Mouse (Mus musculus): Measurements from ENCODE around the gene Tdrd5. TPM values are rescaled to one million over a fixed set of nuclear protein-coding genes. Genes with fewer than 3 reads are reported as not detected.
A peak's percentile ranks its signal among the peaks of the same experiment; 100 is the strongest.
"Not testable (repeated sequence)": the region's sequence is repeated elsewhere in the genome, so short reads cannot be mapped to it uniquely, and the experiment has no call there.

Gene Tdrd5
- total RNA-seq (2021): 1 to 10 TPM; 2.1 to 2.6 TPM
- long read RNA-seq, experiment 1, partial matches to known transcripts: 0 of 2 reads
- long read RNA-seq, experiment 1, other reads (novel, unspliced or antisense): 2 of 2 reads
- long read RNA-seq, experiment 2, partial matches to known transcripts: 0 of 1 reads
- long read RNA-seq, experiment 2, other reads (novel, unspliced or antisense): 0 of 1 reads

DNA sequence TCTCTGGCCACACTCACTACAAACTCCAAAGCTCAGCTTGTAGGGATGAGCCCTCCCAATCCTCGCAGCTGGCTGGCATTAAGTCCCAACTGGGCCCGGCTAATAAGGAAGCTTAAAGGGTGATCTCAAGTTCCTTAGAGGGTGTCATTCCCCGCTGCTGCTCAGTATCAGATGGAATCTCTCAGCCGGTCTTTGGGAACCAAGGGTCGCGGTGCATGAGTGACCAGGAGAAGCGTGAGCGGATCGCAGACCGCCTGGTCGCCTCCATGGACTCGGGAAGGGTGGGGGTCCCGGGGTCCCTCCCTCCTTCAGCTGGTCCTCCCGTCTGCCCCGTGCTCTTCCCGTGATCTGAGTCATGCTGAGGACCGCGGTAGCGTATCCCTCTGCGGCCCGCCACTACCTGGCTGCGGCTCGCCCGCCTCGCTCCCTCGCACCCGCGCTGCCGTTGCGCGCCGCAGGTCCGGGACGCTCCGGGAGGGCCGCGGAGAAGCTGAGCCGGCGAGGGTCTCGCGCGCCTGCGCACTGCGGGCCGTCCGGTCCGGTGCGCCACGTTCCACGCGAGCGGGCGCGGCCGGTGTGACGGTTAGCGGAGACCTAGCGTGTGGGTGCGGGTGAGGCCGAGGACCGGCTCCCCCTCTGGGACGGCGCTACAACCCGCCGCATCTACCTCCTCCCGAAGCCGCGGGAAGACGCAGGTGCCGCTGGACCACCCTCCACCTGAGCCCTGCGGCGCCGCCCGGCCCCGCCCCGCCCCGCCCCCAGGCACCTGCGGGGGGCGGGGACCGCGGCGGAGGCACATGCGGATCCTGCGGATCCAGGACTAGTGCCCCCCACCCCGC is at the start of gene Tdrd5:
TSS of gene Tdrd5 (minus strand) at position 754 of the 839 bp plus-strand sequence.
- DNase-seq (ENCODE audit: low spot score in 2 of 2): peak; percentile 34 to 56
- intact Hi-C loops (cut with DNase I): no loop called here

DNA sequence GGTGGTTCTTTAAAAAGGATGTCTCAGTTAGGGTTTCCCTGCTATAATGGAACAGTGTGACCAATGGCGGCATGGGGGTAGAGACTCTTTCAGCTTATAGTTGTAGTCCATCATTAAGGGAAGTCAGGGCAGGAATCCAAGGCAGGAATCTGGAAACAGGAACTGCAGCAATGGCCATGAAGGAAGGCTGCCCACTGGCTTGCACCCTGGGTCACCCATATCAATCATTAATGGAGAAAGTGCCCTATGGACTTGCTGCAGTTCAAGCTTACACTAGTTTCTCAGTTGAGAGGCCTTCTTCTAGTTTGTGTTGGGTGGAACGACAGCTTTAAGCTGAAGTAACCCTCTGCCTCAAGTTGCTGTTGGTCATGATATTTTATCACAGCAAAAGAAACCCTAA is 49.0 kb upstream of the Tdrd5 start:
- intact Hi-C loops (cut with DNase I): no loop called here
- DNase-seq (ENCODE audit: low spot score in 2 of 2): no peak

DNA sequence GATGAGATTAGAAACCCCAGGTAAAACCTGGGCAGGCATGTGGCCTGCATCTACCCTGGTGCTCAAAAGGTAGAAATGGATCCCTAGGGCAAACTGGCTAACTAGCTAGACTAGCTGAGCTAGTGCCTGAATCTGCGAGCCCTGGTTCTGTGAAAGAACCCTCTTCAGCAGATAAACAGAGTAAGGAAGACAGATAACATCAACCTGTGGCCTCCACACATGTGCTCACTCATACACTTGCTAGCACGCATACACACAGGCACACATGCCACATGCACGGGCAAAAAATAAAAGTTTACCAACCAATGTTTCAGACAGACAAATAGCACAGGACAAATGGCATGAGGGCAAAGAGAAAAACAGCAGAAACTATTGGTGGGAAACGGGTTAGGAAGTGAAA is 47.0 kb upstream of the Tdrd5 start:
- intact Hi-C loops (cut with DNase I): no loop called here
- DNase-seq (ENCODE audit: low spot score in 2 of 2): no peak

DNA sequence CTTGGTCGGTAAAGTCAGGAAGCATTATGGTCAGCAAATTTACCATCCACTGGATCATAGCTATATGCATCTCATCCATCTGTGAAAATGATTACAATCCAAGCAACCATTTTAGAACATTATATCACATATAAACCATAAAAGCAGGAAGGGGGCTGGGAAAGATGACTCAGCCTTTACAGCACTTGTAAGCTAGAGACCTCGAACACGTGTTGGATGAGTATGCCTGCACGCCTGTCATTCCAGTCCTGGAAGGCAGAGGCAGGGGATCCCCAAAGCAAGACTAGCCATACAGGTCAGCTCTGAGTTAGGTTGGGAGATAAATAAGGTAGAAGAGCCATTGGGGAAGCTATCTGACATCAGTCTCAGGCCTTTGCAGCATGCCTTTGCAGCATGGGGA is 45.6 kb upstream of the Tdrd5 start:
- intact Hi-C loops (cut with DNase I): no loop called here
- DNase-seq (ENCODE audit: low spot score in 2 of 2): peak in 1 of 2 experiments; percentile 19

DNA sequence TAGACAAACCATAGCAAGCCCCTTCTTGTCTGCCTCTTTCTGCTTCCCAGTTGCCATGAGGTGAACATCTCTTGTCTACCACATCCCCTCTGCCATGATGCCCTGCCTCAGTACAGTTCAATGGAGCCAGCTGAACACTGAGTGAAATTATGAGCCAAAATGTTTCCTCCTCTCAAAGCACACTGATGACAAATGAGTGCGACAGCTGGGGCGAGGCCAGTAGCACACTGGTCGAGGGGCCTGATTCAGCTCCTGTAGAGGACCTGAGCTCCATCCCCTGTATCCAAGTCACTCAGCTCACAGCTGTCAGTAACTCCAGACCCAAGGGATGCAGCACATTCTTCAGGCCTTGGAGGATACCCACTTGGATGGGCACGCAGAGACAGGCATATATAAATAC is 42.2 kb upstream of the Tdrd5 start:
- DNase-seq (ENCODE audit: low spot score in 2 of 2): no peak
- intact Hi-C loops (cut with DNase I): no loop called here

DNA sequence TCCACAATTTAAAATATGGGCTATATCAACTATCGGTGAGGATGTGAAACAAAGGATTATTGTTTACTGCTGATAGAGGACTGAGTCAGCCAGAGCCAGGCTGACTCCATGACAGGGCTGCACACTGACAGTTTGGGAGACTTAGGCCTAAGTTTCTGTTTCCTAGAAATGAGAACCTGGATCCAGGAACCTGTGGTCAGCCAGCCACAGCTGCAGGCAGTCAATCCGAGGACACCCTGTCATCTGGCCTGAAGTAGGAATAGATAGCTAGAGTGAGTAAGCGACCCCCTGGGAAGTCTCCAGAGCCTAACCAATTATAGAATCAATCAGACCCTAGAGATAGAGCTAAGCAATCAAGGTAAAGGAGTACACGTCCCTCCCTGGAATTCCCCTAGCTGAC is 41.0 kb upstream of the Tdrd5 start:
- intact Hi-C loops (cut with DNase I): no loop called here
- no peak for DNase-seq (ENCODE audit: low spot score in 2 of 2)

DNA sequence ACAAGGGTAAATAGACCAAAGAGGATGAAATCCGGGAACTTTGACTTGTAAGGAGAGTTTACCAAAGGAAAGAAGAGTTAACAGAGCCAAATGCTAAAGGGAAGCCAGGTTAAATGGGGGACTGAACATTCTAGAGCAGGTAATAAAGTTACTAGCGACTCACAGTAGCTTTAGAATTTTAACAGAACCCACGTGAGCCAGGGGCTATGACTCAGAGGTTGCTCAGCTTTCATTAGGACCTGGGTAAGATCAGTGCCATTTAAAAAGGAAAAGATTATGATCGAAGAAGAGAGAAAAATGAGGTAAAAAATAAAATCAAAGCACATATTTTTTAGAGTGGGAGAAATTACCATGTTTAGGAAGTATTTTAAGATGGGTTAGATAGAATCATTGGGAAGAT is 37.4 kb upstream of the Tdrd5 start:
- intact Hi-C loops (cut with DNase I): no loop called here
- DNase-seq (ENCODE audit: low spot score in 2 of 2): no peak

DNA sequence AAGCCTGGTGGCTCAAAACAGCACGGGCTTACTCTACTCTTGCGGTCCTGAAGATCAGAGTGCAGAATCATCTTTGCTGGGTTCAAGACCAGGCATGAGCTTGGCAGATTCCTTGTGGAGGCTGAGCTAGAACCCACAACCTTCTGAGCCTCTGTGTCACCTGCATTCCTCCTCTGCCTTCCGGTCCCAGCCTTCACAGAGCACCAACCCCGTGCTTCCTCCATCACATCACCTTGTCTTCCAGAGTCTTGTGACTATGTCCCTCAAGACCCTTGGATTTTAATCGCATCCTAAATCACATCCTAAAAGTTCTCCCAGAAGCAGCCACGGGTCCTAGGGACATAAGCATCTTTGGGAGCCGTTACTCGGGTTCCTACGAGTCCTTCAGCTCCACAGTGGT is 19.7 kb upstream of the Tdrd5 start:
- intact Hi-C loops (cut with DNase I): no loop called here
- DNase-seq (ENCODE audit: low spot score in 2 of 2): no peak

DNA sequence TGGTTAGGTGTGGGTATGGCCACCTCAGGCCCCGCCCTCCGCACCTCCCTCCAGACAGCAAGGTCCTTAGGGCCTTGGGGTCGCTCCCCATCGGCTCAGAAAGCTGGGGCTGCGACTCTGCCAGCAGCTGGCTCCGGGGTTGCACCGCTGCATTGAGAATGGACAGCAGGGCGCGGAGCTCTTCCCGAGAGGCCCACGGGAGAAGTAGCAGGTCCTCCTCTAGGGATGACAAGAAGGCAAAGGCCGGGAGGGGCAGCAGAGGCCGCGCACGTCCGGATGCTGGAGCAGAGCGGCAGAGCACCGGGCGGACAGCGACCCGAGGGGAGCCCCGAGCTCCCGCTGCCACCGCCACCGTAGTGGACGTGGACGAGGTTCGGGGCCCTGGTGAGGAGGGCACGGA is 7.2 kb upstream of the Tdrd5 start, which contains the start of gene Nphs2:
TSS of gene Nphs2 (plus strand) at position 98 of the 400 bp plus-strand sequence.
- intact Hi-C loops (cut with DNase I): no loop called here
- no peak for DNase-seq (ENCODE audit: low spot score in 2 of 2)

DNA sequence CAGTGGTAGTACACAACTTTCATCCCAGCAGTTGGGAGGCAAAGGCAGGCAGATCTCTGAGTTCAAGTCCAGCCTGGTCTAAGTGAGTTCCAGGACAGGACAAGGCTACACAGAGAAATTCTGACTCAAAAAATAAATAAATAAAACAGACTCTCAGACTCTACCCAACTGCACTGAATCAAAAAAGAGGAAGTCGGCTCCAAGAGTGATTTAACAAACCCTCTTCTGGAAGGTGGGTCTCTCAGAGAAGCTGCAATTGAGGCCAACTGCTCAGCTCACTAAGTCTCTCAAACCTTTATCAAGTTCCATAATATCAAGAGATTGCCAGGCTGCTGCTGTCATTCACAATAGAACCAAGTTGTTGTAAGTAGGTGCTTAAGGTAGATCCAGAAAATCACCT is 5.1 kb upstream of the Tdrd5 start:
- no peak for DNase-seq (ENCODE audit: low spot score in 2 of 2)
- intact Hi-C loops (cut with DNase I): no loop called here

DNA sequence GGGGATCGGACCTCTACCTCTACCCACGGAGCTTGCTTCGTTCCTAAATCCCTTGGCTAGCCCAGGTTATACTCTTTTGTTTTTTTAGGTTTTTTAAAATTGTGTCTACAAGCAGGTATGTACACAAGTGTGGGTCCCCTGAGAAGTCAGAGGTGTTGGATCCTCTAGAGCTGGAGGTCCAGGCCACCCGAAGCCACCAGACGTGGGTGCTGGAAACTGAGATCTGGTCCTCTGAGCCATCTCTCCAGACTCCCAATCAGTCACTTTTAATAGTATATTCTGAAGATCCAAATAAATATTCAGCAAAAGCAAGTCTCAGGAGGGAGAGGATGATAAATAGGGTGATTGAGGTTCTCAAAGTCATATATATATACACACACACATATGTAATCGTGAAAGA is 13.4 kb downstream of the Tdrd5 start:
- intact Hi-C loops (cut with DNase I): no loop called here
- DNase-seq (ENCODE audit: low spot score in 2 of 2): no peak

DNA sequence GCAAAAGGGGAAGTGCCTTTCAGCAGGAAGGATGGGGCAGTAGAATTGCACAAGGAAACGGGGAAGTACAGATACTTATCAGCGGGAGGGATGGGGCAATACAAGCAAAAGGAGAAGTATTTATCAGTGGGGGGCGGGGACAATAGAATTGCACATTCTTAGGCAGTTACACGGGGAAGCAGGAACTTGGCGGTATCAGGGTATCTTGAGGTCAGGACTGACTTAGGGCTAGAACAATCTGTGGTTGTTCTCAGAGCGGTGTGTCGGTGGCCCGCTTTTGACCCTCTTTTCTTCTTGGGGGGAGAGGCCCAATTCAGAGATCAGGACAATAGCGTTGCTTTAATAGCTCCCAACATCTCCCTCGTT is 14.3 kb downstream of the Tdrd5 start:
- intact Hi-C loops (cut with DNase I): not testable (repeated sequence)

DNA sequence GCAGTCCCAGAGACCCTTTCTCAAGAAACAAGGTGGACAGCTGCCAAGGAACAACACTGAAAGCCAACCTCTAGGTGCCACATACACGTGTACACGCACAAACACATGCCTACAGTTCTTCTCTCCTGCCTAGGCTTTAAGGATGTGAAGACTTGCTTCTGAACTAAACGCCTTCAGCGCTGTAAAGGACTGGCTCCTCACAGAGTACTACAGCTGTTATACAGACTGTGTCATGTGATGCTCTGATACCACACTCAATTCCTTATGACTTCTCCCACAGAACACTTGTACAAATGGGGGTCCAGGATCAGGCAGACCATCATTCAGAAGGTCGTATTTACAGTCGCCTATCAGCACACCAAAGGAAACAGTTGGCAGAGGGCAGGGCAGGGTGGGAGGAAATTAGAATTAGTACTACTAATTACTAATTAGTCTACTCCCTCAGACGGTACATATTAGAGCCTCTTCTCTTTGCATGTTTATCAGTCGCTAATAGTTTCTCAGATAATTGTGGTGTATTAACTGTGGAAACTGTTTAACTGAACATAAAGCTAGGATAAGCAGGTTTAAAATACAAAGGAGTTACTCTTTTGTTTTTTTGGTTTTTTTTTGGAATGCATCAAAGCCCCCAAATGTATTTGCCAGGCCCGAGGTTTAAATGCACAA is 14.8 kb downstream of the Tdrd5 start:
- intact Hi-C loops (cut with DNase I): no loop called here
- DNase-seq (ENCODE audit: low spot score in 2 of 2): no peak

More for the DNA sequence above, 14.3 kb downstream of the Tdrd5 start:
- DNase-seq (ENCODE audit: low spot score in 2 of 2): not testable (repeated sequence)

DNA sequence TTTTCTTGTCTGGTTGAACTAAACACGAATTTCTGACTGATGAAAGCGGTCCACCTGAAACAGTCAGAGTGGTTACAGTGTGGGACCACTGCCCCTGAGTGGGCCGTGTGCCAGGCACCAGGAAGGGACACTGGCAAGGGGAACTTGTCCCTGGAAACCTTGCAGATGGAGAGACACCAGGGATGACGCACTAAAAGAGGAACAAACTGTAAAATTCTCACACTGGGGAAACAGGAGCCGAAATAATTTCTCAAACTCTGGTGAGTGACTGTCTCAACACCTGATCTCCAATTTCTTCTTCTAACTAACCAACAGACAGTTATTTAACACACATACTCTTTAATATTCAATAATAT is 17.9 kb downstream of the Tdrd5 start:
- intact Hi-C loops (cut with DNase I): no loop called here
- DNase-seq (ENCODE audit: low spot score in 2 of 2): no peak

DNA sequence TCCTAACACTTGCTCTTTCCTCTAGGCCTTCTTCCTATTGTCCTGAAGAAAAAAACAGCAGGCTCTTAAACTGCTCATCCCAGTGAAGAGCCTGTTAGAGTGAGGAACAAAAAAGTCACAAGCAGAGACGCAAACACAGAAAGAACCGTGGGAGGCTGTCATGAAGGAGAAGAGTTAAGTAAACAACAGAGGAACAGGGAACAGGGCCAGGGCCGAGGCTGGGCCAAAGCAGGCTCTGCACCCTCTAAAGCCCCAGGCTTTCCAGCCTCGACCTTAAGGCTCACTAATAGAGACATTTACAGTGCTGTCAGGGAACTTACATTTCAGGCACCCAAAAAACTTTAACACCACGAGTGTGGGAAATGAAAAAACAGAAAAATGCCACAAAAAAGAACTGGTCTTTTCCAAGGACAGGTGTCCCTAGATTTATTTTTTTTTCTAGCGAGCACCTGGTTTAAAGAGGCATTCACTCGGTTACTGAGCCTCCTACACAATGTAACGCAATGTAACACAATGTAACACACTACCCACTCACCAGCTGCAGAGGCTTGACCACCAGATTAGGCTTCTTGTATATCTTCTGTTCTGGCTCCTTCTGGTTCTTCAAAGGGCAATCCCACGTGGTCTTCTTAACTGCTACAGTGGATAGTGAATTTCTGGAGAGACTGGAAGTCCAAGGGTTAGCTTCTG is 18.5 kb downstream of the Tdrd5 start:
- peak; percentile 35 to 69 for DNase-seq (ENCODE audit: low spot score in 2 of 2)
- intact Hi-C loops (cut with DNase I): no loop called here

DNA sequence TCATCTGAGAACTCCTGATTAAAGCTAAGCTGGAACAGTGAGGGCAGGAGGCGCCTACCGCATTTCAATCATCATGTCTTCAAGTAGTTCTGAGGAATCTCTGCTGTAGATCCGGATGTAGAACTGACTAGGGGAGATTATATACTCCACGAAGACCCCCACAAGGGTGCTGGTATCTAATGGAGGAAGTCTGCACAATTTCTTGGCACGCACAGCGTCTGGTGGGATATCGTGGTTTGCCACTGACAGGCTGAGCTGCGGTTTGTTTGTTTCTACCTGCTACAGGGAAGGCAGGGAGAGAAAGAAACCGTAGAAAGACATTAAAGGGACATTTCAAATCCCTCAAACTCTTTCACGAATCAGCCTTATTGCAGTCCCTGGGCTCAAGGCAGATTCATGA is 19.3 kb downstream of the Tdrd5 start:
- no peak for DNase-seq (ENCODE audit: low spot score in 2 of 2)
- intact Hi-C loops (cut with DNase I): no loop called here

DNA sequence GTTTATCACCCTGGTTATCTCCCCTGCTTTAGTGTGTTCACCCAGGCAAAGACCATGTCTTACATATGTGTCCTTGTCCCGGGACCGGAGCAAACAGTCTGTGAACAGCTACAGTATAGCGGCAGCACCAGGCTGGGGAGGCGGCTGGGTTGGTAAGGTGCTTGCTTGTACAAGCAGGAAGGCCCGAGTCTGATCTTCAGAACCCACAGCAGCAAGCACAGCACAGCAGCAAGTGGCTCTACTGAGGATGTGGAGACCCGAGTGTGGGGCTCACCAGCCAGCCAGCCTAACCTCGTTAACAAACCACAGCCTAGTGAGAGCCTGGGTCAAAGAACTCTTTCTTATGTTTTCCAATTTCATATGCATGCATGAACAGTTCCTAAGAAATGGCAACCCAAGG is 23.3 kb downstream of the Tdrd5 start:
- no peak for DNase-seq (ENCODE audit: low spot score in 2 of 2)
- intact Hi-C loops (cut with DNase I): no loop called here

DNA sequence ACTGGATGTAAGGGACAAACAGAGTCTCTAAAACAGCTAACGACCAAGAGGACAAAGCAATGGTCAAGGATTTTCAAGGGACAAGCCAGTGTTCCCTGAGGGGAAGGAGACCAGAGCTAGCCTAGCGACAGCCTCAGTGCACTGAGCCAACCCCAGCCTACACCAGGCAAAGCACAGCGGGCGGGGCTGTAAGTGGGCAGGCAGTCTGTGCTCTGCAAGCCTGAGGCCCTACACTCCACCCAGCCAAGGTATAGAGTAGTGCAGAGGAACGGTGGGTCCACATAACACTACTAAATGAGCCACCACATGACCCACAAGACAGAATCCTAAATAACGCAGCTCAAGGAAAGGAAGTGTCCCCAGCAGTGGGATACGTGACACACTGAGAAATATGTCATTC is 29.8 kb downstream of the Tdrd5 start:
- intact Hi-C loops (cut with DNase I): no loop called here
- DNase-seq (ENCODE audit: low spot score in 2 of 2): no peak

DNA sequence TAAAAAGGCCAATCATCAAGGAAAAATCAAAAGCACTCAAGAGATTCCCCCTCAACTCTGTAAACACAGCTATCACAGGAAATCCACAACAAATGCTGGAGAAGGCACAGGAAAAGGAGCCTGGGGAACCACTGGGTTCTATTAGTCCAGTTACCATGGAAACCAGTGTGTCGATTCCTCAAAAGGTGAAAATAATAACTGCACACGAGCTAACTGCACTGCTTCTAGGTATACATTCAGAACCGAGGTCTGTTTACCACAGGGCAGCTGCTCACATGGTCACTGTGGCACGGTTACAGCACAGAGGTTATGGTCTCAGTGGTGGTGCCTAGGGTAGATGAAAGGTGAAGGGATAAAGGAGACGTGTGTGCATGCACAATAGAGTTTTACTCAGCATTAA is 31.8 kb downstream of the Tdrd5 start:
- no peak for DNase-seq (ENCODE audit: low spot score in 2 of 2)

DNA sequence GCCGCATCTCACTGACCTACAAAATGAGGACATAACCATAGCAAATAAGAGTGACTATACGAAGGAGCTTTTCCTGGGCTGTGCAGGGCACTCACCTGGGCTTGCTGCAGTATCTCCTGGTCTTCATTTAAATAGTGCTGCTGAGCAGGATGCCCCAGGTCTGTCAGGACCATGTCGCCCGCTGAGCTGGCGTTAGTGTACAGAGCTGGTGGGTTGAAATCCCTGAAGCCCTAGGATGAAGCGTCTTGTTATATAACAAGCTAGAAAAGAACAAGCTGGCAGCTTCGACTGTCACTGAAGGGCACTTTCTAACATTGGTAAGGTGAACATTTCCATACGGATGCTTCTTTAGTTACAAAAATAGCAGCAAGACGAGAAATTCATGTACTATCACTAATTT is 33.0 kb downstream of the Tdrd5 start:
- no peak for DNase-seq (ENCODE audit: low spot score in 2 of 2)
- intact Hi-C loops (cut with DNase I): no loop called here

More for the DNA sequence above, 31.8 kb downstream of the Tdrd5 start:
- intact Hi-C loops (cut with DNase I): no loop called here

Measured in left cerebral cortex, postnatal 14 days (tissue).